Mouse (Mus musculus): Measurements from ENCODE around the gene Ror1. TPM values are rescaled to one million over a fixed set of nuclear protein-coding genes. Genes with fewer than 3 reads are reported as not detected.

Ror1 gene
- polyA plus RNA-seq, 1 experiment from 2014 or later: 5.6 TPM

DNA sequence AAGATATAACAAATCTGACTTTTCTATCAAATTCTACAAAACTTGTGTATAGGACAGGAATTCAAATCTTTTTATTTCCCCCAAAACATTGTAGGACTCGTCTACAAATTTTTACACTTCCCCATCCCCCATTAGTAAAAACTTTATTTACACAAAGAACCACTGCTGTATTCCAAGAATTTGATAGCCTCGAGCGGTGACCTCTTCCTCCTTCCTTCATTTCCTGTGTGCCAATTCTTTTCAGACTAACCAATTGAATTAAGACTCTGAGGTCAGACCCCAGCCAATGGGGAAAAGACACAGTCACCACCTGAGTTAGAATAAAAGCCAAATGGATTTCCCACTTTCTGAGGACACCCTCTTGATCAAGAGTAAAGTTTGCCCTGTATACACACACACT, 302.5 kb downstream of the Ror1 start:
- no peaks in the 10 kb centered on the region for H3K4me1 ChIP-seq

DNA sequence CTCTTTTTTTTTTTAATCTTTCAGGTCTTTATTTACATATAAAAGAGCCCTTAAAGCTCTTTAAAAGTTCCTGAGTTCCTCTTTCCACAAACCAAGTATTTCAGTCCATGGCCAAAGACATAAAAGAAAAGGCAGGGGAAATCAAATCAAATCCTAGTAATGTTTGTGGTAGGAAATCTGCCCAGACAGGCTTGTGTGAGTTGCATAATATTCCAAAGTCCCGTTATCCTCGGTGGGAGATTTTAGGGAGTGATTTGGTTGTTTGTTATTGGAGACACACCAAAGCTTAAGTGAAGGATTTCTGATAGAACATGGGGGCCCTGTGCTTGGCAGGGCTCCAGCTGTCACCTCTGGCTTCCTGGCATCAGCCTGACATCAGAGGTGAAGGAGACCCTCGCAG, 305.5 kb downstream of the Ror1 start:
- no peaks in the 10 kb centered on the region for H3K9me3 ChIP-seq
- H3K27ac ChIP-seq: no peak overlapping the region
- no peaks in the 10 kb centered on the region for H3K36me3 ChIP-seq
- H3K9ac ChIP-seq: no peak overlapping the region
- H3K27me3 ChIP-seq (replicated peaks): no peaks in the 10 kb centered on the region
- 90% methylated on average over 3 of the region's 3 CpGs for WGBS
- no peak overlapping the region for H3K4me2 ChIP-seq (replicated peaks)
- H3K4me1 ChIP-seq: no peaks in the 10 kb centered on the region
- ATAC-seq (ENCODE audit: low FRiP score, low read depth): no peak
- H3K4me3 ChIP-seq: no peak overlapping the region

More for the DNA sequence above, 302.5 kb downstream of the Ror1 start:
- no peak for ATAC-seq (ENCODE audit: low FRiP score, low read depth)
- Histone ChIP-seq H3K4me3 (no peak overlapping the region), H3K9me3 (no peaks in the 10 kb centered on the region), H3K9ac (no peak overlapping the region), H3K27ac (no peak overlapping the region), H3K36me3 (no peaks in the 10 kb centered on the region), H3K27me3 (replicated peaks) (no peaks in the 10 kb centered on the region), H3K4me2 (replicated peaks) (no peak overlapping the region)
- 70% methylated on average over 3 of the region's 3 CpGs for WGBS

DNA sequence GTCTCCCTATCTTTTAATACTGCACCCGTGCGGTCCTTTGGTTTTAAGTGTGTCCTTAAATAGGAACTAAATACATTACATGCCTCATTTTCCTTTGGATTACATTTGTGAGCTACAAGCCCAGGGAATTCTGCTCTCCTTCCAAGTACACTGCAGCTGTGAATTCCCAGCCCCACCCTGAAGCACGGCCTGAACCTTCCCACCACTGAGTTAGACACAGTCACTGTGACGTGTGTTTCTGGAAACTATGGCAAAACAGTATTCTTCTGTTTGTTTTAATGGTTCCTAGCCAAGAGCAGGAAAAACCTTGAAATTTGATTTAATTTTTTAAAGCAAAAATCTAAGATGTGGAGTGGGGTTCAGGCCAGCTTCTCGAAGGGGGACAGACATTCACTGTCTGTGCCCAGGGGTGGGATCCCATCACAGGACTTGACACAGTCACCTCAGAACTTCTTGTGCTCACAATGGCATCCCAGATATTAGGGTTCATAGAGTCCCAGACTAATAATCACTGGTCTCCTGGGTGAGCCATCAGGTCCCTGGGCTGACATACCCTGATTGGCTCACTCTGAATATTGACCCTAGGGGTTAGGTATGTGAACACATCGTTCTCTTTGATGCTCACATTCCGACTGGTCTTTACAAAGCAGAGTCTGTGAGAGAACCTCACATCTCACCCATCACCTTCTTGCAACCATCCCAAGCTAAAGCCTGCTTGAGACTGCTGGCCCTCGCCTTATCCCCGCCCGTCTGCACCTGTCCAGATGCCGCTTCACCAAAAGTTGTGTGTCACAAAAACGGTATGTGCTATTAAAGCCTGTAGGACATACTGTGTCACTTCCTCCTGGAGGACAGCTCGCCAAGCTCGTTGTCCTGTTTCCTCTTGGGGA, 306.2 kb downstream of the Ror1 start:
- 90% methylated on average over 14 of the region's 14 CpGs for WGBS
- Histone ChIP-seq H3K4me2 (replicated peaks) (no peak overlapping the region), H3K27ac (no peak overlapping the region), H3K27me3 (replicated peaks) (no peaks in the 10 kb centered on the region), H3K9ac (no peak overlapping the region), H3K9me3 (no peaks in the 10 kb centered on the region), H3K4me3 (no peak overlapping the region), H3K4me1 (no peaks in the 10 kb centered on the region), H3K36me3 (no peaks in the 10 kb centered on the region)
- ATAC-seq (ENCODE audit: low FRiP score, low read depth): no peak

DNA sequence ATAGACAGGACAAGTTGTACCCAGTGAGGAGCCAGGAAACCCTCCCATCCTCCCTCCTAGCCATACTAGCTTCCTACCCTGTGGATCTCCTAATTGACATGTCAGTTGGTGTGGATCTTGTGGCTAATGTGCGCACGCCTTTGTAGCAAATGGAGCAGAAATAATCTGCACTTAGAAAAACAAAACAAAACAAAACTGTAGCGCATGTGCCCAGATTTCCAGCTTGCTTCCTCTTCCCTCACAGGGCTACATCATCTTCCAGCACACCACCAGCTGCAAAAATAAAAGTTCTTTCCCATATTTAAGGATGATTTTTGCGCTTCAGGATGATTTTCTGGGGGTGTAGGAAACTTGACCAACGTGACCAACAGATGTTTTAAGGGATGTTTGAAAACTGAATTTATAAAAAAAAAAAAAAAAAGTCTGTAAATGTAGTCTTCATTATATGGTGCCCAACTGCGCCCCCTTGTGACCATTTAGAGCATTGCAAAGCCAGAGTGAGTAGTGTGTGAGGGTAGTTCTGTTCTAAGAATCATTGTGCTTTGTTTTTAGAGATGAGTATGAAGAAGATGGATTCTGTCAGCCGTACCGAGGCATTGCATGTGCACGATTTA, 311.8 kb downstream of the Ror1 start:
- ATAC-seq (ENCODE audit: low FRiP score, low read depth): no peak
- no peak overlapping the region for H3K9ac ChIP-seq
- 35% methylated on average over 9 of the region's 9 CpGs for WGBS
- H3K4me3 ChIP-seq: no peak overlapping the region
- H3K4me2 ChIP-seq (replicated peaks): no peak overlapping the region
- H3K27ac ChIP-seq: no peak overlapping the region
- no peaks in the 10 kb centered on the region for H3K36me3 ChIP-seq
- H3K9me3 ChIP-seq: no peaks in the 10 kb centered on the region
- no peaks in the 10 kb centered on the region for H3K4me1 ChIP-seq
- H3K27me3 ChIP-seq (replicated peaks): no peaks in the 10 kb centered on the region

DNA sequence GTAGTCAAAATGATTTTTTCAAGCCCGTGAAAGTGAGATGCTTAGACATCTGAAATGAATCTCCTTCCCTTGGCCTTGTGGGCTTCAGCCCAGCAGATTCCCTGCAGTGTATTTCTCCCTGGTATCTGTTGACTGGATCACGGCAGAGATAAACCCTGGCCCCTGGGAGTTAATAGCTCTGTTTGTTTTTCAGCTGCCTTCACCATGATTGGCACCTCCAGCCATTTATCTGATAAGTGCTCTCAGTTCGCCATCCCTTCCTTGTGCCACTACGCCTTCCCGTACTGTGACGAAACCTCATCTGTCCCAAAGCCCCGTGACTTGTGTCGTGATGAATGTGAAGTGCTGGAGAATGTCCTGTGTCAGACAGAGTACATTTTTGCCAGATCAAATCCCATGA, 313.9 kb downstream of the Ror1 start:
- ATAC-seq (ENCODE audit: low FRiP score, low read depth): no peak
- no peaks in the 10 kb centered on the region for H3K4me1 ChIP-seq

DNA sequence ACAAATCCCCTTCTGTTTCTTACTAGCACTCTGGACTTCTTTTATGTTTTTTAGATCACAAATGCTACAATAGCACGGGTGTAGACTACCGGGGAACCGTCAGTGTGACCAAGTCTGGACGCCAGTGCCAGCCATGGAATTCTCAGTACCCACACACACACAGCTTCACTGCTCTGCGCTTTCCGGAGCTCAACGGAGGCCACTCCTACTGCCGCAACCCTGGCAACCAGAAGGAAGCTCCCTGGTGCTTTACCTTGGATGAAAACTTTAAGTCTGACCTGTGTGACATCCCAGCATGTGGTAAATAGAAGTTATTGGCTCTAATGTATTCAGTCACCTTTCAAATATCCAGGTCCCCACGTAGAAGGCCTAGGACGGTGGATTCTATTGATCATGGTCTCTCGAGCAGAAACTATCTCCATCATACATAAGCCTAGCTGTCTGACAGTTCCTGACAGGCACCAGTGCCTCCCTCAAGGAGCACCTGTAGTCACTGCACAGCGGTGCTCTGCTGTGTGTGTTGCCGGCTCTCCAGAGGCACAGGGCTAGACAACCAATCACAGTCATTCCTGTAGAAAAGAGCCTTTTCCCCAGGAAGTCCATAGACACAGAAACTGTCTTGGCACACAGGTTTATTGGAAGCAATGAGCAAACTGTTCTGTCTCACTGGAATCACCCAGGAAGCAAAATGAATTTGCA, 316.4 kb downstream of the Ror1 start:
- H3K36me3 ChIP-seq: no peaks in the 10 kb centered on the region
- no peak overlapping the region for H3K27ac ChIP-seq
- WGBS: 58% methylated on average over 13 of the region's 13 CpGs
- H3K4me3 ChIP-seq: no peak overlapping the region
- H3K9me3 ChIP-seq: no peaks in the 10 kb centered on the region
- H3K4me2 ChIP-seq (replicated peaks): no peak overlapping the region
- ATAC-seq (ENCODE audit: low FRiP score, low read depth): no peak
- H3K4me1 ChIP-seq: no peaks in the 10 kb centered on the region
- no peak overlapping the region for H3K9ac ChIP-seq
- H3K27me3 ChIP-seq (replicated peaks): no peaks in the 10 kb centered on the region

More for the DNA sequence above, 313.9 kb downstream of the Ror1 start:
- Histone ChIP-seq H3K4me3 (no peak overlapping the region), H3K27ac (no peak overlapping the region), H3K4me2 (replicated peaks) (no peak overlapping the region), H3K27me3 (replicated peaks) (no peaks in the 10 kb centered on the region), H3K36me3 (no peaks in the 10 kb centered on the region), H3K9me3 (no peaks in the 10 kb centered on the region), H3K9ac (no peak overlapping the region)
- 85% methylated on average over 8 of the region's 8 CpGs for WGBS

DNA sequence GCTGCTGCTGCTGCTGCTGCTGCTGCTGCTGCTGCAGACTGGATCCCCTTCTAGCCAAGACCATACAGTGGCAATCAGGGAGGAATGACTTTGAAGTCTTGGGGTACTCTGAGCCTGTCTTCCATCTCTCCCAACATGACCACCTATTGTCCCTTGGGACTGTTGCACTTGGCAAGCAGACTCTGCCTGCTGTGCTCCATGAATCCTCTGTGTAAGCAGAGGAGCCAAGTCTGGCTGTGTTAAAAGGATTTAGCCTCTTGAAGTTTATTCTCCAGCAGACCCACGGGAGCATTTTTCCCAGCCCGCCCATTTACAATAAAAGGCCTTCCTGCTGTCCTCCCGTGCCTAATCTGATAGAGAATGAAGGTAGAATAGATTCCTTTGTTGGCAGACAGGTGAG, 327.2 kb downstream of the Ror1 start:
- Histone ChIP-seq H3K4me2 (replicated peaks) (no peak overlapping the region), H3K27ac (no peak overlapping the region), H3K36me3 (no peaks in the 10 kb centered on the region), H3K4me1 (0 out of 2 replicates have a peak, but pooled peaks cover 3% of the 10 kb centered on the region), H3K9me3 (no peaks in the 10 kb centered on the region), H3K27me3 (replicated peaks) (no peaks in the 10 kb centered on the region), H3K9ac (no peak overlapping the region), H3K4me3 (no peak overlapping the region)
- WGBS: 10% methylated on average over 3 of the region's 3 CpGs
- no peak for ATAC-seq (ENCODE audit: low FRiP score, low read depth)

DNA sequence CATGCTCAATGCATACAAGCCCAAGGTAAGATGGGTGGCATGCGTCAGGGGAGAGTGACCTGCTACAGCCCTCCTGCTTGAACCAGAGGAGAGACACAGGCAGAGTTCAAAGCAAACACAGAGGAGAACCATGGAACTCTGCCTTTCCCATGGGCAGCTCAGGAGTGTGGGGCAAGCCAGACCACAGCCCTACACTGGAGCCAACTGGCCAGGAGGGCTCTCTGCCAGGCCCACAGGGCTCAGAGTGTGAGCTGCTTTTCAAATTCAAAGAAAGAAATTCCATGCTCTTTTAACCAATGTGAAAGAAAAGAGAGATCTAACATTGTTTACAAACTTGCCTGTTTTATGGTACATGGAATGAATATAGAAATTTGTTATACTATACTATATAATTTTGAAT, 330.5 kb downstream of the Ror1 start:
- H3K27ac ChIP-seq: no peak overlapping the region
- no peak overlapping the region for H3K4me2 ChIP-seq (replicated peaks)
- no peak for ATAC-seq (ENCODE audit: low FRiP score, low read depth)
- no peak overlapping the region for H3K4me3 ChIP-seq
- no peak overlapping the region for H3K9ac ChIP-seq
- 0 out of 2 replicates have a peak, but pooled peaks cover 3% of the 10 kb centered on the region for H3K4me1 ChIP-seq
- H3K9me3 ChIP-seq: no peaks in the 10 kb centered on the region
- H3K27me3 ChIP-seq (replicated peaks): no peaks in the 10 kb centered on the region
- no peaks in the 10 kb centered on the region for H3K36me3 ChIP-seq
- WGBS: 86% methylated on average over 1 of the region's 1 CpGs

DNA sequence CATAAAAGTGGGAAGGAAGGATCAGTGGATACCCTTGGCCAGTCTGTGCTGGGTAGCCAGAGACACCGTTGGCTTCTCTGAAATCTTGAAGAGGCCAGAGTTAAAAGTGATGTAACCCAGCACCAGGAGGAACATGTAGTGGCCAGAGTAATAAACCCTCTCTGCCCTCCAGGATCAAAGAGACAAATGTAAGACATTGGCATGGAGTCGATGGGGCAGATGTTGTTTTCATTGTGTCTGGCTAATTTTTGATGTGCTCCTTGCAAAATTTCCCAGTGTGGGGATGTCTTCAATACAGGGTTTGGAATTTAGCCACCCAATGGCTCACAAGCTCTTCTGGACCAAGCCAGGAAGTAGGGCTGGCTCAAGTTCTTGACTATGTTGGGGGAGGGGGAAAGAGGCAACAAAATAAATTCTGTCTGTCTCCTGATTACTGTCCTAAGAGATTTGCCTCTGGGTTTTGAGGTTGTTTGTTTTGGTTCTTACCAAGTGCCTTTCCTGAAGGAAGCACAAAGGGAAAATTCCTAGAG, 333.8 kb downstream of the Ror1 start:
- Histone ChIP-seq H3K27me3 (replicated peaks) (no peaks in the 10 kb centered on the region), H3K27ac (no peak overlapping the region), H3K9me3 (no peaks in the 10 kb centered on the region), H3K4me3 (no peak overlapping the region), H3K9ac (no peak overlapping the region), H3K4me2 (replicated peaks) (no peak overlapping the region), H3K4me1 (no peaks in the 10 kb centered on the region), H3K36me3 (no peaks in the 10 kb centered on the region)
- WGBS: 76% methylated on average over 2 of the region's 2 CpGs
- ATAC-seq (ENCODE audit: low FRiP score, low read depth): no peak

DNA sequence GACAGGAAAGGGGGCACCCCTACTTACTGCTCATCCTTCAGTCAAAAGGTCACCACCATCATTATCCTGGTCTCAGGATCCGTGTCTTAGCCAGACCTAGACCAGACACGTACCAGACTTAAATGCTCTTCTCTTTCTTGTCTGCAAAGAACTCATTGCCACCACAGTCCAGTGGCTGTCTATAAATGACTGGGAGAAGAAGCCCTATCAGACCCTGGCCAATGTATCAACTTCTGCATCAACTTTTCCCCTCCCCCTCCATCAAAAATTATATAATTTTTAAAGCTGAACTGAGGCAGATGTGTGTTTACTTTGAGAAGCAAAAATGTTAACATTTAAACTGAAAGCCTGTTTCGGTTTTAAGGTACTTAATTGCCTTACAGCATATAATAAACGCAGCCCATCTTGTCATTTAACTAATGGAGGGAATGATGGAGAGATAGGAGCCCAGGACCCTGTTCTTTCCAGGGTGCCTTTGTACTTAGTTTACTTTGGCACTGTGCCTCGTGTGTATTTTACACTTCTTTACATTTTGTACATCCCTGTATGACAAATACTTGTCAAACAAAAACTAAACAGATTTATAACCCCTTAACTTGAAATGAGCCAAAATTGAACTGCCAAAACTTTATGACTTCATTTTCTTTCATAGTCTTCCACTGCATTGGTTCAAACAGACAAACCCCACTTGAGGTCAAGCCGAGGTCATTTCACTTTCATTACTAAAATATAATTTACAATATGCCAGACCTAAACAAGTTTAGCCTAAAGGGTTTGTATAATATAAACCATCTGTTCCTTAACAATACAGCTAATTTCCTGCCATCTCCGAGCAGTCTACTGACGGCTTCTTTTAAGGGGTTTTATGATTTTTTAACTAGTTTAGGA, 339.9 kb downstream of the Ror1 start:
- Histone ChIP-seq H3K27ac (no peak overlapping the region), H3K36me3 (no peaks in the 10 kb centered on the region), H3K27me3 (replicated peaks) (no peaks in the 10 kb centered on the region), H3K4me2 (replicated peaks) (no peak overlapping the region), H3K4me1 (no peaks in the 10 kb centered on the region), H3K9me3 (no peaks in the 10 kb centered on the region), H3K9ac (no peak overlapping the region), H3K4me3 (no peak overlapping the region)
- no peak for ATAC-seq (ENCODE audit: low FRiP score, low read depth)
- WGBS: 63% methylated on average over 8 of the region's 8 CpGs

DNA sequence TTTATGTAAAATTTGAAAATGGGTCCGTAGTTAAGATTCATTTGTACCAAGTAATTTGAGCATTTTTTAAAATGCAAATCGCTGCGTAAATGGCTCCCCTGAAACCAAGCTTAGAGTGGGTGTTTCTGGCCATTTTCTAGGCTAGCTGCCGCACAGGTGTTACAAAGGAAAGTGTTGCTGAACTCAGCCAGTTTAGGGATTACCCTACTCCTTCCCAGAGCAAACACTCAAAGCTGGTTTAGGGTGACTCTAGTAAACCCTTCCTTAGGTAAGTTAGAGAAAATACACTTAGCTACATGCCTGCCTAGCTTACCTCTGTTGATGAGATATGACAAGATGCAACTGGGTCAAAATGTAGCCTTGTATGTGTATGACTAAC, 340.6 kb downstream of the Ror1 start:
- ATAC-seq (ENCODE audit: low FRiP score, low read depth): no peak
- no peaks in the 10 kb centered on the region for H3K36me3 ChIP-seq
- no peak overlapping the region for H3K4me3 ChIP-seq
- H3K27me3 ChIP-seq (replicated peaks): no peaks in the 10 kb centered on the region
- no peak overlapping the region for H3K4me2 ChIP-seq (replicated peaks)
- no peaks in the 10 kb centered on the region for H3K9me3 ChIP-seq
- H3K9ac ChIP-seq: no peak overlapping the region
- H3K27ac ChIP-seq: no peak overlapping the region
- no peaks in the 10 kb centered on the region for H3K4me1 ChIP-seq
- WGBS: 80% methylated on average over 4 of the region's 4 CpGs
